Mouse (Mus musculus): ENCODE results near the gene Gm3183.
"Not testable (repeated sequence)": the region's sequence is repeated elsewhere in the genome, so short reads cannot be mapped to it uniquely, and the experiment has no call there.

Gm3183 gene

GRCm38 (mm10) chr5:94865136-94865535 is at the start of gene Gm3183:
Gene Gm3183 (plus strand): TSS chr5:94865436.
- DNase-seq: not testable (repeated sequence)
